Mouse (Mus musculus): ENCODE measurements around the gene Ybx1. TPM values are rescaled to one million over a fixed set of nuclear protein-coding genes. Genes with fewer than 3 reads are reported as not detected.

Gene Ybx1
- polyA plus RNA-seq, 1 experiment: 734 TPM

DNA sequence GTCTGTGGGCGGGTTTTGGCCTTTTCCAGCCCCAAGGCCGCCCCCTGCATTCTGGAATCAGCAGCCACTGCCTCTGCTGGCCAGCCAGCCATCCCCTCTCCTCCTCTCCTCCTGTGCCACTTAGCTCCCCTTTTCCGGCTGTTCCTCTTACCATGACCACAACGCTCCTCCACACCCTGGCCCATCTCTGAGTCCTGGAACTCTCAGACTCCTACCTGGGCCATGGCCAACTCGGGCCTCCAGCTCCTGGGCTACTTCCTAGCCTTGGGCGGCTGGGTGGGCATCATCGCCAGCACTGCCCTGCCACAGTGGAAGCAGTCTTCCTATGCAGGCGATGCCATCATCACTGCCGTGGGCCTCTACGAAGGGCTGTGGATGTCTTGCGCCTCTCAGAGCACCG, 39.1 kb downstream of the Ybx1 start, which contains the start of gene Cldn19:
TSS of gene Cldn19 (plus strand) at position 64 of the 400 bp plus-strand sequence.
- Histone ChIP-seq H3ac (ENCODE audit: control insufficient read depth, insufficient read length) (no peak within 1 kb of the TSS), H3K27me3 (ENCODE audit: control insufficient read depth, insufficient read depth, insufficient read length) (peaks cover 5% of the 10 kb centered on the region), H3K4me2 (ENCODE audit: low read depth) (no peak within 1 kb of the TSS), H3K36me3 (ENCODE audit: control insufficient read depth, insufficient read depth) (no peaks in the 10 kb centered on the region), H3K4me3 (no peak within 1 kb of the TSS), H3K79me2 (ENCODE audit: control insufficient read depth, insufficient read depth) (no peaks in the 10 kb centered on the region)
- TF ChIP-seq REST (IDR thresholded peaks at IDR 0.05; ENCODE audit: insufficient read depth, insufficient read length): no peak
- TF ChIP-seq SRF (IDR thresholded peaks at IDR 0.05; ENCODE audit: control insufficient read depth, insufficient read length, low read depth): no peak
- TF ChIP-seq USF1 (IDR thresholded peaks at IDR 0.05; ENCODE audit: low read depth): no peak
- no peak for TF ChIP-seq MYOD1 (IDR thresholded peaks at IDR 0.05; ENCODE audit: control insufficient read depth in 1 of 3, insufficient read length in 2 of 3, low read depth in 2 of 3)
- no peak for TF ChIP-seq POLR2AphosphoS2 (IDR thresholded peaks at IDR 0.05; ENCODE audit: insufficient read length, low read depth)
- TF ChIP-seq MAX (IDR thresholded peaks at IDR 0.05; ENCODE audit: low read depth): no peak
- no peak for TF ChIP-seq TCF3 (IDR thresholded peaks at IDR 0.05; ENCODE audit: insufficient read length, low read depth)

DNA sequence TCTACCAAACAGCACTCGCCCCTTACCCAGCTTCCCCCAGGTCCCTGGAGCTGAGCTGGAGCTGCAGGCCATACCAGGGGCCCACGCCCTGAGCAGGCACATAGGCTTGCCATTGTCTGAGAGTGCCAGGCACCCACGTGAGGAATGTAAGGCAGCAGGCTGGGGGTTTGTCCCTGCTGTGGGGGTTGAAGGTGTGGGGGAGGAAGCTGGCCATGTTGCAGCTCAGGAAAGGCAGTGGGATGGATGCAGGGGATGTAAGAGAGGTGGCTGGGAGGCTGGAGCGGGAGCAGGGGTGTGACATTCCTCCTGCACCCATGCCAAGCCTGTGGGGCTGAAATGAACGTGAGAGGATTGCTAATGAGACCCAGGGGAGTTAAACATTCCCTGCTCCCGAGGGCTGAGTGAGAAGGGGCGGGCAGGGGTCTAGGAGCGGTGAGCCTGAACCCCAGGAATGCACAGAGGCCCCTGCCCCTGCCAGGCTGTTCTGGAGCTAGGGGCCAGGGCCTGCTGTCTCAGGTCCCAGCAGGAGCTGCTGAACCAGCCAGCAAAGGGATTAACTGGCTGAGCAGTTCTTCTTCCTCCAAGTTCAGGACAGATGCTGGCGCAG, 40.3 kb downstream of the Ybx1 start:
- TF ChIP-seq POLR2A (IDR thresholded peaks at IDR 0.05; ENCODE audit: insufficient read length, low read depth): no peak
- no peak for TF ChIP-seq SRF (IDR thresholded peaks at IDR 0.05; ENCODE audit: control insufficient read depth, insufficient read length, low read depth)
- TF ChIP-seq REST (IDR thresholded peaks at IDR 0.05; ENCODE audit: insufficient read depth, insufficient read length): no peak
- no peak for TF ChIP-seq MYOD1 (IDR thresholded peaks at IDR 0.05; ENCODE audit: control insufficient read depth in 1 of 3, insufficient read length in 2 of 3, low read depth in 2 of 3)
- TF ChIP-seq TCF12 (IDR thresholded peaks at IDR 0.05; ENCODE audit: insufficient read depth, poor library complexity, severe bottlenecking): no peak
- TF ChIP-seq MAX (IDR thresholded peaks at IDR 0.05; ENCODE audit: low read depth): no peak
- no peak for TF ChIP-seq POLR2AphosphoS2 (IDR thresholded peaks at IDR 0.05; ENCODE audit: insufficient read length, low read depth)
- TF ChIP-seq USF1 (IDR thresholded peaks at IDR 0.05; ENCODE audit: low read depth): no peak
- no peak for TF ChIP-seq CEBPB (IDR thresholded peaks at IDR 0.05; ENCODE audit: insufficient read depth, poor library complexity, severe bottlenecking)
- TF ChIP-seq TCF3 (IDR thresholded peaks at IDR 0.05; ENCODE audit: insufficient read length, low read depth): no peak
- TF ChIP-seq MYOG (IDR thresholded peaks at IDR 0.05; ENCODE audit: control insufficient read depth in 1 of 3, insufficient read depth in 1 of 3, insufficient read length in 2 of 3, low read depth in 2 of 3): no peak
- TF ChIP-seq E2F4 (IDR thresholded peaks at IDR 0.05; ENCODE audit: insufficient read depth): no peak
- H3K4me2 ChIP-seq (ENCODE audit: low read depth): no peak overlapping the region
- no peaks in the 10 kb centered on the region for H3K79me2 ChIP-seq (ENCODE audit: control insufficient read depth, insufficient read depth)
- no peak overlapping the region for H3K4me3 ChIP-seq
- no peaks in the 10 kb centered on the region for H3K36me3 ChIP-seq (ENCODE audit: control insufficient read depth, insufficient read depth)
- no peak overlapping the region for H3ac ChIP-seq (ENCODE audit: control insufficient read depth, insufficient read length)
- peaks cover 5% of the 10 kb centered on the region for H3K27me3 ChIP-seq (ENCODE audit: control insufficient read depth, insufficient read depth, insufficient read length)

GRCm38 (mm10) chr4:119252025-119252808, 42.2 kb downstream of the Ybx1 start:
- H3K27me3 ChIP-seq (ENCODE audit: control insufficient read depth, insufficient read depth, insufficient read length): peaks cover 5% of the 10 kb centered on the region
- TF ChIP-seq MAX (IDR thresholded peaks at IDR 0.05; ENCODE audit: low read depth): no peak
- TF ChIP-seq CEBPB (IDR thresholded peaks at IDR 0.05; ENCODE audit: insufficient read depth, poor library complexity, severe bottlenecking): no peak
- no peak for TF ChIP-seq REST (IDR thresholded peaks at IDR 0.05; ENCODE audit: insufficient read depth, insufficient read length)
- no peak for TF ChIP-seq TCF12 (IDR thresholded peaks at IDR 0.05; ENCODE audit: insufficient read depth, poor library complexity, severe bottlenecking)
- no peak for TF ChIP-seq USF1 (IDR thresholded peaks at IDR 0.05; ENCODE audit: low read depth)
- TF ChIP-seq MYOG (IDR thresholded peaks at IDR 0.05; ENCODE audit: control insufficient read depth in 1 of 3, insufficient read depth in 1 of 3, insufficient read length in 2 of 3, low read depth in 2 of 3): no peak
- TF ChIP-seq SRF (IDR thresholded peaks at IDR 0.05; ENCODE audit: control insufficient read depth, insufficient read length, low read depth): no peak
- TF ChIP-seq TCF3 (IDR thresholded peaks at IDR 0.05; ENCODE audit: insufficient read length, low read depth): no peak
- no peak for TF ChIP-seq E2F4 (IDR thresholded peaks at IDR 0.05; ENCODE audit: insufficient read depth)
- no peak for TF ChIP-seq POLR2AphosphoS2 (IDR thresholded peaks at IDR 0.05; ENCODE audit: insufficient read length, low read depth)
- no peak overlapping the region for H3K4me3 ChIP-seq
- peak overlapping the region; percentile 12 for H3K4me2 ChIP-seq (ENCODE audit: low read depth)
- no peak overlapping the region for H3ac ChIP-seq (ENCODE audit: control insufficient read depth, insufficient read length)
- H3K36me3 ChIP-seq (ENCODE audit: control insufficient read depth, insufficient read depth): no peaks in the 10 kb centered on the region
- no peaks in the 10 kb centered on the region for H3K79me2 ChIP-seq (ENCODE audit: control insufficient read depth, insufficient read depth)

- Histone ChIP-seq H3K36me3 (ENCODE audit: control insufficient read depth, insufficient read depth) (no peaks in the 10 kb centered on the region), H3K4me3 (no peak overlapping the region), H3K79me2 (ENCODE audit: control insufficient read depth, insufficient read depth) (no peaks in the 10 kb centered on the region), H3K4me2 (ENCODE audit: low read depth) (no peak overlapping the region), H3K27me3 (ENCODE audit: control insufficient read depth, insufficient read depth, insufficient read length) (no peaks in the 10 kb centered on the region), H3ac (ENCODE audit: control insufficient read depth, insufficient read length) (no peak overlapping the region)
- TF ChIP-seq REST (IDR thresholded peaks at IDR 0.05; ENCODE audit: insufficient read depth, insufficient read length) (no peak), SRF (IDR thresholded peaks at IDR 0.05; ENCODE audit: control insufficient read depth, insufficient read length, low read depth) (no peak), POLR2A (IDR thresholded peaks at IDR 0.05; ENCODE audit: insufficient read length, low read depth) (no peak), MAX (IDR thresholded peaks at IDR 0.05; ENCODE audit: low read depth) (no peak), TCF3 (IDR thresholded peaks at IDR 0.05; ENCODE audit: insufficient read length, low read depth) (no peak), E2F4 (IDR thresholded peaks at IDR 0.05; ENCODE audit: insufficient read depth) (no peak), CEBPB (IDR thresholded peaks at IDR 0.05; ENCODE audit: insufficient read depth, poor library complexity, severe bottlenecking) (no peak), POLR2AphosphoS2 (IDR thresholded peaks at IDR 0.05; ENCODE audit: insufficient read length, low read depth) (no peak), TCF12 (IDR thresholded peaks at IDR 0.05; ENCODE audit: insufficient read depth, poor library complexity, severe bottlenecking) (no peak), MYOD1 (IDR thresholded peaks at IDR 0.05; ENCODE audit: control insufficient read depth in 1 of 3, insufficient read length in 2 of 3, low read depth in 2 of 3) (no peak), USF1 (IDR thresholded peaks at IDR 0.05; ENCODE audit: low read depth) (no peak), MYOG (IDR thresholded peaks at IDR 0.05; ENCODE audit: control insufficient read depth in 1 of 3, insufficient read depth in 1 of 3, insufficient read length in 2 of 3, low read depth in 2 of 3) (no peak)
Measured at GRCm38 (mm10) chr4:119248407-119248965, 45.9 kb downstream of the Ybx1 start.
